Mouse (Mus musculus): ENCODE measurements around the gene Atoh7. TPM values are rescaled to one million over a fixed set of nuclear protein-coding genes. Genes with fewer than 3 reads are reported as not detected.
"Not testable (repeated sequence)": the region's sequence is repeated elsewhere in the genome, so short reads cannot be mapped to it uniquely, and the experiment has no call there.

The Atoh7 gene
- polyA plus RNA-seq (2017; shearing (Covaris generic)), result not detected

DNA sequence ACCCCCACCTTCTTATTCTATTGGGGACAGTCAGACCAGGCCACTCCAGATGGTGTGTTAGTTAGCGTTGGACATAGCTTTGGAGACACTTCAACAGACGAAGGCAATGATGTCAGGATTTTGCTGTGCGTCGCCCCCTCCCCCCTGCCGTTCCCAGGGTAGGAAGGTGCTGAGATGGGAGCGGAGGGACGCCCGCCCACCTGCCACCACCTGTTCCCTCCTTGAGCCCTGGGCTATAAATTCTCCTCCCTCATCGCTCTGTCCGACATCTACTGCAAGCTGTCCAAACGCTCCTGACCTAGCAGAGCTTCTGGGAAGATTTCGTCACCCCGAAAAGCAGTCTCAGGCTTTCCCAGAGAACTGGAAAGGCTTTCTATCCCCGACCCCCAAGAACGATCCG, at the start of gene Atoh7:
Gene Atoh7, plus strand, starts transcription at position 131 of the 400 bp plus-strand sequence.
- ATAC-seq, result no peak

DNA sequence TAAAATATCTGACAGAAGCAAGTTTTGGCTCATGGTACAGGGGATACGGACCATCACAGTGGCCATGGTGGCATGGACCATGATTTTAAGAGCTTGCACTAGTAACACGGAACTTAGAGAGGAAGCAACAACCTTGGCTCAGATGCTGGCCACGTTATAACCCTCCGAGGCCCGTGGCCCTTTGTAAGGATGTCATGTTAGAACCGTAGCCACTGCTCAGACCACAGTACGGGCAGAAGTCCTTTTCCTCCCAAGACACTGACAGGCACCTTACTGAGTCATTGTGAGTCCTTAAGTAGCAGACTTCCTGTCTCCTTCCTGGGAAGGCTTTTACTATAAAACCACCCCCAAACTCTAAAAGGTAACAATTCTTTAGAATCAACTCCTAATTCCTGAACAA, 48.2 kb upstream of the Atoh7 start:
- no peak for ATAC-seq

DNA sequence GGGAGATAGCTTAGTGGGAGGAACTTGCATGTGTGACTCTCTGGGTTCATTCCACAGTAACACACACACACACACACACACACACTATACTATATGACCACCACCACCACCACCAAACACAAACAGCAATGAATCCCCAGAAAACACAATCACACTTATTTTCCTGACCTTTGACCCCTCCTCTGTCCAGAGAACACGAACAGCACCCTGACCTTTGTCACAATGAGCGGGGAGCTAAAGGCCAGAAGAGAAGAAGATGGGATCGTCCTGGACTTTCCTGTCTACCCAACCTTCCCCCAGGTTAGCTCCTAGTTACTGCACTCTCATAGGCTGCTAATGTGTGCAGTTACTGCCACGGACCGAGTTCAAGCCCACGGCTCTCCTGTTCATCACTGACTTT, 47.4 kb upstream of the Atoh7 start:
- ATAC-seq, result no peak

DNA sequence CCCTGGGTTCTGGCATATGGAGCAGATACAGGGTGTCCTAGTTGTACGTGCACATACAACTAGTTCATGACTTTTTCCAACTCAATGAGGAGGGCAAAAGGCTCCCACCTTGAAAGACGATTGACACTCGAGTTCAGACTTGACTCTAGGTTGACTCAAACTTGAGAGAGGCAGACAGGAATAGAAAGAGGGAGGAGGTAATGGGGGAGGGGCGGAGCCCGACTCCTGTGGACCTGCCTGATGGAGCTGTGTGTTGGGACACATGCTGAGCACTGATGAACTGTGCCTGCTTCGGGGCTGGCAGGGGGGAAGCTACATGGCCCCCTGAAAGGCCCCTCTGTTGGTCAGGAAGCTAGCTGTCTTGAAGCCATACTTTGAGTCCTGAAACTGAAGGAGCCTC, 46.4 kb upstream of the Atoh7 start:
- no peak for ATAC-seq

DNA sequence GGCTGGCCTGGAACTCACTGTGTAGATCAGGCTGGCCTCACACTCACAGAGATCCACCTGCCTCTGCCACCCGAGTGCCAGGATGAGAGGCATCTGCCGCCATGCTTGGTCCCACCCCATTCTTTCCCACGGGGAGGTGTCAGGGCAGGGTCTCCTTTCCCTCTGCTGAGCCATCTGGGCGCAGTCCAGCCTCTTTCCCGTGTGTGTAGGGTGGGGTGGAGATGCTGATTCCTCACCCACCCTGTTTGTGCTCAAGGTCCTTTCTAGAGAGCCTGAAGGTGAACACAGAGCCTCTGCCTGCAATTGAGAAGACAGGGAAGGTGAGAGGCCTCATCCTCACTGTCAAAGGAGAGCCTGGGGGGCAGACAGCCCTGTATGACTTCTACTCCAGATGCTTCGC, 45.4 kb upstream of the Atoh7 start:
- not testable (repeated sequence) for ATAC-seq

DNA sequence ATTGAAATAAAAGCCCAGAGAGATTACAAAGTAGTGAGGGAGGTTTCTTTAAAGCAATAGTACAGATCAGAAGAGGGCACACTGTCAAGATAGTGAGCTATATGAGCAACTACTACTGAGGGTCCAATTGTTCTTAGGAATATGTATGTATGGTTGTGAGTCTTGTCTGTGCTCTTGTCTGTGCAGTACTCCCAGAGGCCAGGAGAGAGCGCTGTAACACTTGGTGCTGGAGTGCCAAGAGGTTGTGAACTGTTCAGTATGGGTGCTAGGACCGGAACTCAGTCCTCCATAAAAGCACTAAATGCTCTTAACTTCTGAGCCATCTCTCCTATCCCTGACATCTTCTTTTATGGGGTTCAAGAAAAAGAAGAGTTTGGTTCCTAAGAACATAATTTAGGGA, 44.9 kb upstream of the Atoh7 start:
- ATAC-seq, result no peak

DNA sequence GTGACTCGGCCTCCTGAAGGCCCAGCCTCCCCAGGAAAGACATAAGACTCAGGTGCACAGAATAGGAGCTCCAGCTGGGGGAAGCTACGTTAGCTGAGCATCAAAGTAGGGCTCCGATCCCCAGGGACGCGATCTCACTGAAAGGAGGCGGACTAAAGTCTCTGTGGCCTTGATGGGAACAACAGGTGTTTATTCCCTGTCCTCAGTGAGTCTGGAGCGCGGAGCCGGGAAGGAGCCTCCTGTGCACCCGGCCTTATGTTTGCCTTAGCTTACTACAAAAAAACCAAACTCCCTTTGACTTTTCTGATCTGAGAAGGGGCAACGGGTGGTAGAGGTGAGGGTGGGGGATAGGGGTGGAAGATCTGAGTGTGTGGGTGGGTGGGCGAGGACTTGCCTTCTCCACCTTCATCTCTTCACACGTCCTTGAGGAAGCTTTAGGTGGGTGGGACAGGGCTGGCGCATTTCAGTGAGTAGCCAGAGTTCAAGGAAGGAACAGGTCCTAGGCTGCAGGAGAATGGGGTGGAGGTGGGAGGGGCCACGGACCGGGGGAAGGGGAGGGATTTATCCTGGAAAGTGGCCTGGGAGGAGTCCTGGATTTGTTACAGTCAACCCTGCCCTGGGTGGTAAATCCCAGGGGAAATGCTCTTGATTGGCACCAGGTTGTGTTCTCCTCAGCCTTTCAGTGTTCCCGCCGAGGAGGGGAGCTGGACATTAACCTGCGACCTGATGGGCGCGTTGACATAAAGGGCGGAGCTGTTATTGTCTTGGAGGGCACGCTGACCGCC, 42.3 kb upstream of the Atoh7 start:
- no peak for ATAC-seq

DNA sequence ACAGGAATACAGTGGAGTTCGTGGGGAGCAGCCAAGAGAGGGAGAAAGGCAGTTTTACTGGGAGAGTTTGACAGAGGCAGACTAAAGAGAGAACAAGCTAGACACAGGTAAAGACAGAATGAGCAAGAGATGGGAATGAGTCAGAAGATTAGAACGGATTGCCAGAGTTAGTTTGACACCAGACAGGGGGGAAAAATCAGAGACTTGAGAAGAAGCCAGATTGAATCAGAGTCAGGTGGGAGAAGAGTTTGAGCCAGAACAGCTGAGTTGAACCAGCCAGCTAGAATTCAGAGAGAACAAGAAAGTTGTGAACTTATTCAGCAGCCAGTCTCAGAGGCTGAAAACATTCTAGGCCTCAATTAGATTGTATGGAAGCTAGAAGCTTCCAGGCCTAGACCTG, 39.6 kb upstream of the Atoh7 start, which contains the start of gene Pbld1:
Gene Pbld1, plus strand, starts transcription at position 301 of the 400 bp plus-strand sequence.
- no peak for ATAC-seq

DNA sequence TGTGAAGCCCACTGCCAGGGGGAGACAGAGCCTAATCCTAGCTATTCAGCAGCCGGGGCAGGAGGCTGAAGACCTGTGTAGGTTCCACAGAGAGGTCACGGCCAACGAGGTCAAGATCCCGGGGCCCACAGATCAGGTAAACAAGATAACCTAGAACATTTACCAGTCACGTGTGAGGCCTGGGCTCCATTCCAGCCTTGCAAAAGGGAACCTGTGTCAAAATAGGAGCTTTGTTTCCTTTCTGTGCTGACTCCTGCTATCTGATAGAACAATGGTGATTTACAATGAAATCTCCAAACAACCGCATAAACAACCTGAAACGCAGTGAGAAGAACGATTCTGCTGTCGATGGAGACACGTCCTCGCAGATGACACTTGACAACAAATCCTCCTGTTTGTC, 39.0 kb upstream of the Atoh7 start:
- no peak for ATAC-seq

DNA sequence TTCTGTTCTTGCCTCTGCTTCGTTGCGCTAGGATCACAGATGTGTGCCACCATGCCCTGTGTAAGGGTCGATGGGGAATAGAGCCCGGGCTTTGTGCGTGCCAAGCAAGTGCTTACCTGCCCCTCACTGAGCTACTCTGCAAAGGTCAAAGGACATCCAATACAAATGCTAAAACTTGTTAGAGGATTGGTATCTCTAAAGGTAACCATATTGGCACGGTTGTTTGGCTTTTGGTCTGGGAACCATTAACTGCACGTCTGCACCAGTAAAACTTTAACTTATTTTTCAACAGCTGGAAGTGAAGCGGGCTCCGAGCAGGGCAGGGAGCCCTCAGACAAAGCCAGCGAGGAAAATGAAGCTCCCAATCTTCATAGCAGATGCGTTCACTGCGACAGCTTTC, 38.2 kb upstream of the Atoh7 start:
- no peak for ATAC-seq

DNA sequence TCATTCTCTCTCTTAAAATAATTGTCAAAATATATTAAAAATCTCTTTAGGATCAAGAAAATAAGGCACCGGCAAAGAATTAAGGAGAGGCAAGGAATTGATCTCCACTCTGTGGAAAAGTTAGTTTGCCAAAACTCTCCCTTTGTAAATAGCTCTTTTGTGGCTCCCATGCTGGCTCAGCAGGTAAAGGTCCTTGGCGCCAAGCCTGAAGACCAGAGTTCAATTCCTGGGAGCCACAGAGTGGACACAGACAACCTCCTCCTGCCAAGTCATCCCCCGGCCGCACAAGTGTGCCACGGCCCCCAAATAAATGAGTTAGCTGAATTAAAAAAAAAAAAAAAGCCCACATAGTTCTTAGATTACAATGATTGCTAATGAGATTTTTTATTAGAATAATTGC, 36.8 kb upstream of the Atoh7 start:
- ATAC-seq, result no peak

DNA sequence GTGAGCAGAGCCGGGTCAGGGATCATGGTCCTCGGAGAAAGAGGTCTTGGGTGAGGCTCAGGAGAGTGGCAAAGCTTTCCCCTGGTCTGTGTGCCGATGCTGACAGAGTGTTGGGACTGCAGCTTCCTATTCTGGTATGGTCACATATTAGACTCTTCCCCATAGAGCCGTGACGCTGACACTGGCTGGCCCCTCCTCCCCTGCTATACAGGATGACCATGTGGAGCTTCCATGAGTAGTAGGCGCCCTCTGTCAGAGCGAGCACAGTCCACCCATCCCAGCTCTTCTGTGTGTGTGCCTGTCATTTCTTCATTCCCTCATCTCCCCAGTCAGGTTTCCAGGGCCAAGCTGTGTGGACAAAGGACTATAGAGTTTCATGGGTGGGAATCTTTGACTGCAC, 36.1 kb upstream of the Atoh7 start:
- ATAC-seq, result no peak

DNA sequence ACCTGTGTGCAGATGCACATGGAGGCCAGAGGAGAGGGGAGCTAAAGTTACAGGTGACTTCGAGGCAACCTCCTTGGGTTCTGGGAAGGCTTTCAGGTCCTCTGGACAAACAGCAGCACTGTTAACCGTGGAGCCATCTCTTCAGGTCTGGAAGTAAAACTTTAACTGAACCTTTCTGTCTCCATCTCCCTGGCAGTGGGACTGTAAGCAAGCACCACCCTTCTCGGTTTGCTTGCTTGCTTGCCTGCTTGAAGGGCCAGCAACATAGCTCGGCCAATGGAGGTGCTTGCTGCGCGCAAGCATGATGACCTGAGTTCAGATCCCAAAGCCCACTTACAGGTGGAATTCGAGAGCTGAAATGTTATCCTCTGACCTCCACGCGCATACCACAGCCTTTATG, 34.9 kb upstream of the Atoh7 start:
- ATAC-seq, result no peak

DNA sequence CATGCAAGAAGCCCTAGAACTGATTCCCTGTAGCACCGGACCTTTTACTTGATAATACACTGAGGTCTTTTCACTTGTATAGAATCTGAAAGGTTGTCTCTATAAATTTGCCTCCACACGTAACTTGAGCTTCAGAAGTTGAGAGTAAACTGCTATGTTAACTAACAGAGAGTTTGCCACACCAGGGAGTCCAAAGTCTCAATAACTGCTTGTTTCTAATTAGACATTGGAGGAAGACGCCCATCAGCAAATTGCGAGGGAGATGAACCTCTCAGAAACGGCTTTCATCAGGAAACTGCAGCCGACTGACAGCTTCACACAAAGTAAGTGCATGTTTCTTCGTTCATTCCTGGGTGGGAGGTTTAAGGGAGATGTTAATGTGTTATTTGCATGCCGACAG, 33.9 kb upstream of the Atoh7 start:
- no peak for ATAC-seq

DNA sequence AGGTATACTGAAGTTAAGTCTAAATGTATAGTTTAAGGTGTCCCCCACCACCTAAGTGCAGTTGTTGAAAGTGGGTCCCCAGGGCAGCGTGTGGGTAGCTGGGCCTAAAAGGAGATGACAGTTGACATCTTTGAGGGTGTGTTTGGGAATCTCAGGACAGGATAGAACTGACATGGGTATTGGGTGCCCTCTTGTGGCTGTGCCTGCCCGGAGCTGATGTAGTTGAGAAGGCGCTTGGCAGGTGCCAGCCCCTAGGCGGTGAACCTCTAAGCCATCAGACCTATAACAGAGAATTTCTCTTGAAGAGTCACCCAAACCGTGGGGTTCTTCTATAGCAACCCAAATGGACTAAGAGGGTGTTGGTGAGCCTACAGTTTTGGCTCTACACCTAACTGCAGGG, 33.5 kb upstream of the Atoh7 start:
- peak; percentile 54 for ATAC-seq

DNA sequence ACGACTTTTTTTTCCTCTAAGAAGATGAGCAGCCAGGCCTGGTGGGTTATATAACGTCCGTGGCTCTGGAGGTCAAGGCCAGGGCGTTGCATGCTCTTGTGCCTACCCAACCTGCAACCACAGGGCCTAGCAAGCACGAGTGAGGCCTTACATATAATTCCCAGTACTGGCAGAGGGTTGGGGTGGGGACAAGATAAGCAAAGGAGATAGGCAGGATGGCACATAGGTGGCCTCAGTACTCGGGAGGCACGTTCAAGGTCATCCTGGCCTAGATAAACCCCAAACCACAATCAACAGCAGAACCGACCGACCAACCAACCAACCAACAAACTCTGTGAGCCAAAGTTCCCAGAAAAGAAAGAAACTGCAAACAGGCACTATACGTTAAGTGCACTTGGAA, 13.1 kb upstream of the Atoh7 start:
- ATAC-seq, result no peak

DNA sequence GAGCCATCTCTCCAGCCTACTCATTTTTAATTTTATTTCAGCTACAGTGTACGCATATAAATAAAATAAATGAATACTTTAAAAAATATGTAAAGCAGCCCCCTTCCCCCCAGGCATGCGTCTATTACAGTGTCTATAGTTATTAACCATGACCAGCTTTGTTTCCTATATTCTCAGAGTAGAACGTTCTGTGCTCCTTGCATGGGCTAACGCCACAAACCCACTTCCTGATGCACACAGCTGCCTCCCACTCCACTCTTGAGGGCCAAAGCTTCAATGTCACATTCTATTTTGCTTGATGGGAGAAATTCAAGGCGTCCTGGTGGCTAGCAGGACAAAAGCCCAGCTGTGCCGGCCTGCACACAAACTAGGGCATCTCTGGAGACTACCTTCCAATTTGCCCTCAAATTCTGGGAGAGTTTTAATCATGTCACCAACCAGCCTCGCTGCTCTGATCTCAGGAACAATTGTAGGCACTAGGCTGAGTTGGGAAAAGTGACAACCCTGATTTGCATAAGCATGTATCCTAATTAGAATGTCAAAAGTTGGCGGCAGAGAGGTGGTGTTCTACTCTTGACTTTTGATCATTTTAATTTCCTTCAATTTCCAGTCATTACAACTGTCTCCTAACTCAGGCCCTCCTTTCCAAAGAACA, 10.2 kb upstream of the Atoh7 start:
- ATAC-seq, result no peak

DNA sequence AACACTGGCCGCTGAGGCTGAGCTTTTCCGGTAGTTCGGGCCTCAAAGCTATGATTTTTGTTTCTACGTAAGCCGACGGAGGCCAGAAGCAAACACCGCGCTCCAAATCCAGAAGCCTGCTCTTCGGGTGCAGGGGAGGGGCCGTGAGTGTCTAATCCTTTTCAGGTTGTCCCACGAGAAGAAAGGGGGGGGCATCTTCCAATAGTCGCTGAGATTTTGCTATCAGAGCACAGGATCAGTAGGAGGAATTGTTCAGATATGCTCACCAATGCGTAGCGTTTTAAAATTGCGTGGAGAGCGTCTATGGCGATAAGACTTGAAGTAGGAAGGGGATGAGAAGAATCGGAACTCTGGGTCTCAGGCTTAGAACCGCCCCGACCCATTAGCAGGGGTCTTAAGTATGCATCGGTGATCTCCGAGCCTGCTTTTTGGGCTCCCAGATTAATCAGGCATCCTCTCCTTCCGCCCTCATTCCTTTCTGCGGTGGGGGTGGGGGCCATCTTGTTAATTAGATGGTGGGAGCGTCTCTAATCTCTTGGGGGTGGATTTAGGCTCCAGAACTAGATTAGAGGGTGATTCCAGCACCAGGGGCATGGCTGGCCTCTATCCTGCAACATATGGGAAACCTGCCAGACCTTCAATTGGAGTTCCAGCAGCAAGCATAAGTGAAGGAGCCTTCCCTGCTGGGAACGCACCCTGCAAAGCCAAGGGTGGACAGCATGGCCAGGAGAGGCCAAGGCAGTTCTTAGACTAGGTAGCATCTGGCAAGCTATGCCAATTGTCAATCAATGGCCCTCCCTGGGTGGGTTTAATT, 9.5 kb upstream of the Atoh7 start:
- ATAC-seq, result no peak

DNA sequence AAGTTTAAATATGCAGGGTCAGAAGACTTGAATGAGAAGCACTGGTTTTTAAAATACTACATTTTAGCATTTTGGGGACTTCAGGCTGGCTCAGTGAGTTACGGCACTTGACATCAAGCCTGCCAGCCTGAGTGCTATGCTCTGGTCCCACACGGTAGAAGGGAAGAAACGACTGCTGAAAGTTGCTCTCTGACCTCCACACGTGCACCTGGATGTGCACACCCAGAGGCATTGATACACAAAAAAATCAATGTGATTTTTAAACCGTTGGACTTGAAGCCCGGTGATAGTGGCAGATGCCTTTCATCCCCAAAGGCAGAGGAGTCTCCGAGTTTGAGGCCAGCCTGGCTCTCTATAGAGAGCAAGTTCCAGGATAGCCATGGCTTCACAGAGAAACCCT, 7.5 kb upstream of the Atoh7 start:
- no peak for ATAC-seq

DNA sequence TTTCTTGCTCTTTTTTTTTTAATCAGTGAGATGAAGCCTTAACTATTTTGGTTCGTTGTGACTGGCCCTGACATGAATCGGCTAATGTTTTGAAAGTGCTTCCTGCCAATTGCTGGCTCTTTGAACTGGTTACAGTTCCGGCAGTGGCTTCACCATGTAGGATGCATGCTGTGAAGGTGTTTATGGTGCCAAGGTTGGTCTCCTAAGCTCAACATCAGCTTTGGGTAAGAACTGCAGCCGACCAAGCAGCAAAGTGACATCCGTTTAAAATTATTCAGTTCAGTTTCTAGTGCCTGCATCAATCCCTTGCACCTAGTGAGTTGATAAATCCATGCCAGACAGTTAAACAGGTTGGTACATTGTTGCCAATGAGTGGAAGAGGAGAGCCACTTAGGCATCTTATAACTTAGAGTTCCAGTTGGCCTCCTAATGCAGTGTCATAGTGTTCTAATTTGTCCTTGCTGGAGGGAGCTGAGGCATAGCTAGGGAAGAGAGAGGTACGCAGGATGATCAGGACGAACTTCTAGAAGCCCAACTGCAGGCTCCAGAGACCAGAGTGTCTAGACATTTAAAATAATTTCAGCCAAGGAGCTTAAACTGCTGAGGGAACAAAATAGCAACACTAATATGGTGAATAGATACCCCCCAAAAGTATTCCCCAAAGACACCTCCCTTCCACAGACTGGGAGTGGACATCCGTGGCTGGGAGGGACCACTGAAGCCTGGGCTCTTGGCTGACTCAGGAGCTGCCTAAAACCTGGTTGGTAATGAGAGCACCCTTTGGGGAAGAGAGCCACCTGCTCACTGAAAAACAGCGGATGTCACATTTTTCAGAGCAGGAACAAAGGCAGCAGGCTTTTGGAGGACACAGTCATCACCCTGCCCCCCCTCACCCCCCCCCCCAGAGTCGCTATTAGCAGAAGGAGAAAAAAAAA, 6.6 kb upstream of the Atoh7 start:
- no peak for ATAC-seq

DNA sequence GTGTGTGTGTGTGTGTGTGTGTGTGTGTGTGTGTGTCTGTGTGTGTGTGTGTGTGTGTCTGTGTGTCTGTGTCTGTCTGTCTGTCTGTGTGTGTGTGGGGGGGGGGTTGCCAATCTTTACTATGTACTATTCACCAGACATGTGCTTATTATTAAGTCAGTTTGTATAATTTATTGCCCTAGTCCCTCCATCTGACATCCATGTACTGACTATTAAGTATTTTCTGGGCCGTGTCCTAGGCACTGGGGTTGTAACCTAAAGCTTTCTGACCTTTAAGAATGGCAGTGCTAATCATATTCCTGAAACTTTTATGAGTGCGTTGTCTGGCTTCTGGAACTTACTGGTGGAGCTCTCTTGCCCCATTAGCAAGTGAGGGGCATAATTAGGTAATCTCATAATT, 2.7 kb upstream of the Atoh7 start:
- ATAC-seq, result no peak

DNA sequence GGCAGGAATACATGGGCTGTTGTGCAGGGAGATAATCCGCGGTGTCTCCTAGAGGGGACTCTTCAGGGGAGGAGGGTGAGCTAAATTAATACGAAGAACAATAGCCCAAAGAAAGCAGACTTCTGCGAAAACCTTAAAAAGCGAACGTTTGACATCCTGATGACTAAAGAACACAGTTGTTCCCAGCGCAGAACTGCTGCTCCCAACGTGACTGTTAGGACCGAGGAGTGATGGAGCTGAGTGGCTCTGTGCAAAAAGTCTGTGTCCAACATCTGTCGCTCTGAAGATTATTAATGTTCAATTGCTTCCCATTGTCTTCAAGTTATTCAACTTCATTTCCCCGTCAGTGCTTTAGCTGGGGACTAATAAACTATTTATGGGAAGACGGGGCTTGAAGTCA, 1.3 kb upstream of the Atoh7 start:
- ATAC-seq, result no peak

Data from activated CD4-positive, CD25-positive, alpha-beta regulatory T cell, adult 4 months (primary cell).